Mouse (Mus musculus) embryonic facial prominence, embryonic 15.5 days (tissue): ENCODE results near the gene Nup205. TPM values are rescaled to one million over a fixed set of nuclear protein-coding genes. Genes with fewer than 3 reads are reported as not detected.

Experiments used
- ATAC-seq: fragments of 200-750 bp; cut with Nextera tagmentation; 2 replicates; pipeline ENCODE4 v1.8.0; 2017; ENCODE audit warnings: low read depth, moderate TSS enrichment; ENCODE audit not compliant: insufficient number of reproducible peaks, low FRiP score, low TSS enrichment
- H3K27ac ChIP-seq: fragments of 300-500 bp; sonication (generic); replicated peaks from 2 replicates; pipeline ENCODE4 v1.5.1; 2015; ENCODE audit warnings: mild to moderate bottlenecking, inconsistent platforms
- H3K27me3 ChIP-seq: fragments of 300-500 bp; sonication (generic); 2 replicates; pipeline ENCODE4 v1.6.1; 2015; ENCODE audit warnings: inconsistent platforms
- H3K36me3 ChIP-seq: fragments of 300-500 bp; sonication (generic); 2 replicates; pipeline ENCODE4 v1.6.1; 2015; ENCODE audit warnings: mild to moderate bottlenecking, inconsistent platforms
- H3K4me1 ChIP-seq: fragments of 300-500 bp; sonication (generic); 2 replicates; pipeline ENCODE4 v1.6.1; 2015; ENCODE audit warnings: inconsistent platforms
- H3K4me2 ChIP-seq: fragments of 300-500 bp; sonication (generic); replicated peaks from 2 replicates; pipeline ENCODE4 v1.6.1; 2015; ENCODE audit warnings: mild to moderate bottlenecking, inconsistent platforms
- H3K4me3 ChIP-seq: fragments of 300-500 bp; sonication (generic); replicated peaks from 2 replicates; pipeline ENCODE4 v1.5.1; 2015; ENCODE audit warnings: mild to moderate bottlenecking, inconsistent platforms
- H3K9ac ChIP-seq: fragments of 300-500 bp; sonication (generic); 2 replicates; pipeline ENCODE4 v1.6.1; 2015; ENCODE audit warnings: inconsistent platforms
- H3K9me3 ChIP-seq: fragments of 300-500 bp; sonication (generic); replicated peaks from 2 replicates; pipeline ENCODE4 v1.6.1; 2016; ENCODE audit warnings: inconsistent platforms
- WGBS: fragments of 180-500 bp; shearing (Covaris S2); methylation state at CpG from one replicate; pipeline ENCODE4 v1.1.7; 2015; 5-methylcytosine and 5-hydroxymethylcytosine counted together
- polyA plus RNA-seq: library from polyadenylated mRNA; unstranded; fragments of >200 nt; fragmentation: Nextera tagmentation; extraction: Ambion mirVana; gene quantifications from 2 replicates; pipeline ENCODE4 v1.2.1, GENCODE M21; 2015

Gene Nup205
- polyA plus RNA-seq, 1 experiment from 2014 or later, result 29.0 TPM

DNA sequence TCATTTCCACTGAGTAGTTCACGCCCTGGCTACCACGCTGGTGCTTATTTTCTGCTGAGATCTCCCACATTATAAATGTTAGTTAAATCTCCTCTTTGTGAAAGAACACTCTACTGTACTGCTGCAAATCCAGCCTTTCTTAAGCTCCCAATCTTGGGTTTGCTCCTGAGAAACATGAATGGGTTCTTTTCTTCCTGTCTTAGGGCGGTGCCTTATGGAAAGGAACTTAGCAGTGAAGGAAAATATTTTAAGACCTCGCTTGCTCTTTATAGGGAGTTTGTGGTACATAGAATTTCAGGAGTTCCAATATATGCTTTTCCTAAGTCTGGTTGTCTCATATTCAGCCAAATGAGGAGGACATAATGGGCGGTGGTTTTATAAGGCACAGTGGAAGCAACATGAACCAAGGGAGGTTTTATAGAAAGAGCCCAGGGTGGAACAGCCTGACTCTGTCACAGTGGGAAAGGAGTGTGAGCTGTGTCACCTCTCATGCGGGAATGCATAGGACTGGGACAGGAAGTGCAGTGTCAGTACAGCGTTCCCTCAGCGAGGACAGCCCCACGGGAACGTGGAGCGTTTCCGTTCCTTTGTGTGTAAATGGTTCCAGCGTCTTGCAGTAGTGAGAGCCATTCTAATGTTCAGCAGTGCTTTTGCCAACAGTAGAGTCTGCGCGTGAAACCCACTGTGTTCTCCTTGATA lies 88.5 kb downstream of the Nup205 start:
- Histone ChIP-seq H3K36me3 (peaks cover 34% of the 10 kb centered on the region), H3K9me3 (no peaks in the 10 kb centered on the region), H3K4me3 (no peak overlapping the region), H3K27me3 (no peaks in the 10 kb centered on the region), H3K9ac (no peak overlapping the region), H3K4me2 (no peak overlapping the region), H3K27ac (peak overlapping the region; percentile 41; the same call in 1 of the 2 replicates), H3K4me1 (no peaks in the 10 kb centered on the region)
- ATAC-seq, result peak; percentile 40; the same call in 1 of the 2 replicates
- WGBS, result 78% methylated on average over 15 of the region's 15 CpGs

DNA sequence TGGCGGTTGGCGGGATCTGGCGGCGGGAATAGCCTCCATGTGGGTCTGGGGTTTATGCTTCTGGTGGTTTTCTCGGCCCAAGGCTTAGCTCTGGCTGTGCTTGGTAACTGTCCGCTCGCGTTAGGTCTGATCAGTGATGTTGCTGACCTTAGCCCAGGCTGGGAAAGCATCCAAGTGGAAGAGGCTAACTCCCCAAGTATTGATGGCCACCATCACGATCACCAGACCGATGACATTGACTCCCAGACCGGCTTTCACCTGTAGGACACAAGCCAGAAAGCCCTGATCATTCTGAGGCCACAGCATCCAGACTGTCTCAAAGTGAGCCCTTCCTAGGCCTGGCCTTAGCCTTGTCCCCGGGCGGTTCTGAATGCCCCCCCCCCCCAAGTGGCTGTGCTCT lies 91.5 kb downstream of the Nup205 start:
- H3K36me3 ChIP-seq, result peaks cover 5% of the 10 kb centered on the region; the same call in 1 of the 2 replicates
- no peak overlapping the region for H3K4me2 ChIP-seq
- H3K4me1 ChIP-seq, result no peaks in the 10 kb centered on the region
- no peak overlapping the region for H3K27ac ChIP-seq
- H3K9ac ChIP-seq, result no peak overlapping the region
- WGBS, result 95% methylated on average over 13 of the region's 13 CpGs
- H3K9me3 ChIP-seq, result no peaks in the 10 kb centered on the region
- ATAC-seq, result no peak
- no peak overlapping the region for H3K4me3 ChIP-seq
- H3K27me3 ChIP-seq, result no peaks in the 10 kb centered on the region

DNA sequence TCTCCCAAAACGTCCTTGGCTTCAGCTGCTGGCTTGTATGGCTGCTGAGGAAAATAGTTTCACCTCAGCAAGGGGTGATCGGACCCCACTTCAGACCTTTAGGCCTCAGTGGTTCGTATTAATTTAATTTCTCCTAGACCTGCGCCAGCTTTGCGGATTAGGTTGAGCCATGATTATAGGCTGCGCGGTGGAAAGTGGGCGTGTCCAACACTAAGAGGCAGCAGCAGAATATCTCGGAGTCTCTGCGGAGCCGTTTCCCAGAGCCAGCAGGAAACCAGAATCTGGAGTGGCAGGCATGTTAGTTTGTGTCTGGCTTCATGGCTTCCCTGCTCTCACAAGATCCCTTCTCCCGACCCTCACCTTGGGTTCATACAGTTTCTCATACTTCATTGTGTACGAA lies 92.4 kb downstream of the Nup205 start:
- Histone ChIP-seq H3K36me3 (no peaks in the 10 kb centered on the region), H3K4me2 (no peak overlapping the region; the same call in 1 of the 2 replicates), H3K4me3 (no peak overlapping the region), H3K27me3 (no peaks in the 10 kb centered on the region), H3K9ac (no peak overlapping the region), H3K27ac (no peak overlapping the region), H3K4me1 (no peaks in the 10 kb centered on the region), H3K9me3 (no peaks in the 10 kb centered on the region)
- 71% methylated on average over 13 of the region's 13 CpGs for WGBS
- no peak; the same call in 1 of the 2 replicates for ATAC-seq

DNA sequence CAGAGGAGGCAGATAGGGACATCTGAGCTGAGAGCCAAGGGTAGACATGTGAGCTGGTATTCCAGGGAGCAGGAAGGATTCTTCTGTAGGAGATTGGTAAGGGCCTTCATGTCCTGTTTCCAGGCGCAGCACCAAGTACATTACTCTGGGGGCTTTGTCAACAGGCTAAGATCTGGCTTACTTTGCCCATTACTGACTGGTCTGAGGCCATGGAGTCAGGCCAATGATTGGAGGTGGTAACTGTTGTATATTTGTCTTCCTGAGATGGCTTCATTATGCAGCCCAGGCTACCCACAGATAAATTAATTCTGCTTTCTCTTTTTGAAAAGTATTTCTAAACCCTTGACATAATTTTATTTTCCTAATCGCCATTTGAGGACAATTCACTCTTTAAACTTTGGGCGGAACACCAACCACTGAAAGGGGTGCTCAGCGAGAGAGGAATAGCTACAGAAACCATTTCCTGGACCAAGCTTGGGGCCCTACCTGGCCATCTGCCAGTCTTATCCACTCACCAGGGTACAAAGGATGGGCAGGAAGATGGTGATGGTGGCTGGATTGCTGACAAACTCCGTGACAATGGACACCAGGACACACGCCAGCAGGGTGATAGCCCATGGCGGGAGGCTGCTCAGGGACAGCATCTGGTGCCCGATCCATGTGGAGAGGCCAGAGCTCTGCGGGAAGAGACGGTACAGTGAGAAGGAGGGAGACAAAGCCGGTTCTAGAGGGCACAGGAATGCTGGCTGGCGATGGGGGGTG lies 94.1 kb downstream of the Nup205 start:
- Histone ChIP-seq H3K9me3 (no peaks in the 10 kb centered on the region), H3K4me3 (no peak overlapping the region), H3K4me1 (no peaks in the 10 kb centered on the region), H3K9ac (no peak overlapping the region), H3K27ac (no peak overlapping the region), H3K4me2 (no peak overlapping the region), H3K27me3 (no peaks in the 10 kb centered on the region), H3K36me3 (no peaks in the 10 kb centered on the region)
- 85% methylated on average over 12 of the region's 12 CpGs for WGBS
- no peak for ATAC-seq

DNA sequence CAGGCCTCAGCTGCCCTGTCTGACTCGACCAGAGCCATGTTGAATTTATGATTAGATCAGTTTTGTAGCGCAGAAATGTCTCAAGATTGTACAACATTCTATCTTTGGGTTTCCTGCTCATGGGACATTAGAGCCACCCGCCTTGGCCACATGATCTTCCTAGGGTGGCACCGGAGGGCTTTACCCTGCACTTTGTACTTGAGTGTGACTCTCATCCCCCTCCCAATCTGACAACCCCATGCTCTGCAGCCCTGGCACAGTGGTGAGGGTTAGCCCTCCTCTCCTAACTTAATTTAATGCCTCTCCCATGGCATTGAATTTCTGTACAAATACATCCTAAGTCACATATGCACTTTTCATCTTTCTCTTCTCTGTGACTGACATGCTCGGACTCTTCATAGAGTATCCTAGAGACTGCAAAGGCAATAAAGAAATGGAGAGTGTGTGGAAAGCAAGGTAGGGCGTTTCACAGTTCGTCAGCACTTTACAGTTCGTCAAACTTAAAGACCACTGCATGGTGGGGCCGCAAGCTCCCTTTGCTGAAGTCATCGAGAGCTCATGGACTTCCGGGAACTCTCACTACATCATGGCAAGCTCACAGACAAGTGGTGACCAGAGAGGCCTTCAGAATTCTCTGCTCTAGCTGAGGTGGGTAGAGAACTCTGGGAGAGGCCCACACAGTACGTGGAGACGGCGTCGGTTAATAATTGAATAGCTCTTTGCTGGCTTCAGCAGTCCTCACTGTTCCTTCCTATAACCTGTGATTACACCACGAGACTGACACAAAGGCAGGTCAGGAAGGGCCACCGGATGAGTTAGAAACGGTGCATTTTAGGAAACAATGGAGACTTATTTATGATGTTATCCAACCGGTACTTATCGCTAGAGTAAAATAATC lies 94.9 kb downstream of the Nup205 start:
- Histone ChIP-seq H3K27ac (no peak overlapping the region), H3K4me2 (no peak overlapping the region), H3K4me1 (no peaks in the 10 kb centered on the region), H3K9ac (no peak overlapping the region), H3K27me3 (no peaks in the 10 kb centered on the region), H3K4me3 (no peak overlapping the region), H3K9me3 (no peaks in the 10 kb centered on the region), H3K36me3 (no peaks in the 10 kb centered on the region)
- no peak for ATAC-seq
- WGBS, result 85% methylated on average over 20 of the region's 20 CpGs

DNA sequence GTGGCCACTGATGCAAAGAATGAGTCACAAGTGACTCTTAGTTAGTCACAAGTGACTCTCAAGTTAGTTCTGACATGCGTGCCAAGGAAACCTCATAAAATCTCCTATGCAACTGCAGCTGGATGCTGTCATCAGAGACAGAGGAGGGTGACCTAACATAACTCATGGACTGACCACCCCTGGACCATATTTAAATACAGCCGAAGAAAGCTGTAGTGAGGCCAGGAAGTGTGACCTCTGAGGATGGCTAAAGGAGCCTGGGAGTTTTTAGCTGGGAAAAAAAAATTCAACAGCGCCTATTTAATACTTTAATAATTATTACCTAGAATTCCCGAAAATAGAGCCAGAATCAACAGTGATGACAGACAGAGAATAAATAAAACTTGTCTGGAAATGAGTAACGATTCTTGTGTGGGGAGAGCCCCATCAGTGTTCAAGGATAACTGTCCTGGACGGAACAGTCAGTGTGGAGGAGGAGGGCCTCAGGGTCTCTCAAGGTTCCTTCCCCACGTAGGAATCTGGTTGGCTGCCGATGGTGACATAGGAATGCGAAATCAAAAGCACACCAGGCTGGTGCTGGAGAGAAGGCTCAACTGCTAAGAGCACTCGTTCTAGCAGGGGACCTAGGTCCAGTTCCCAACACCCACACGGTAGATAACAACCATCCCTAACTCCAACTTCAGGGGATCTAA lies 96.3 kb downstream of the Nup205 start:
- 63% methylated on average over 11 of the region's 11 CpGs for WGBS
- Histone ChIP-seq H3K4me1 (no peaks in the 10 kb centered on the region), H3K4me3 (no peak overlapping the region), H3K9me3 (no peaks in the 10 kb centered on the region), H3K36me3 (no peaks in the 10 kb centered on the region), H3K27me3 (no peaks in the 10 kb centered on the region), H3K9ac (no peak overlapping the region), H3K27ac (no peak overlapping the region), H3K4me2 (no peak overlapping the region)
- ATAC-seq, result no peak

DNA sequence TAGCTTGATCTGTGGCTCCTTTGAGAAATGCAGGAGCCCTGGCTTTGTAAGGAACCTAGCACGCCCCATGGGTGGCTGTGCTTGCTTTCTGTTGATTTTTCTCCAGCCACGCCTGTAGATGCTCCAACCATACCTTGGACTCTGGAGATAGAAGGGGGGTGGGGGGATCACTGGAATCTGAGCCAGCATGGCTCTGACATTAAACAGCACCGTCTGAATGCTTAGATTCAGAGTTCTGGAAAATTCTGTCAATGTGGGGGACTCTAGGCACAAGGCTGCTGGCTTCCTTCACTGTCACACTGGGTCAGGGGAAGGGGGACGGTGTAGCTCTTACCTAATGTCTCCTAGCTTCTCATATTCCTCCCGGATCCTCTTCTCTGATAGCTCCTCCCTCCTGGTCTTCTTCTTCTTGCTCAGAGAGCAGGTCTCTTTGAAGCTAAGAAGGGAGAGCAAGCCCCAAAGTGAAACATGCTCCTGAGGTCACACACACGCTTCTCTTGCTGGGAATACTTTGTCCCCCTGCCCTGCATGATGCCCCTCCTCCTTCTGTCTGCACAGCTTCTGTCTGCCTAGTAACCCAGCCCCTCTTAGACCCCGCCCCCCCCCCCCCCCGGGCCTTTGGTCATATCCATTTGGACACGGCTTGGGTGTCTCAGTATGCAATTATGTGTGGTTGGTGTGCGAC lies 100.8 kb downstream of the Nup205 start:
- H3K4me1 ChIP-seq, result no peaks in the 10 kb centered on the region
- no peak overlapping the region for H3K27ac ChIP-seq
- H3K4me3 ChIP-seq, result no peak overlapping the region
- H3K9me3 ChIP-seq, result no peaks in the 10 kb centered on the region
- H3K4me2 ChIP-seq, result no peak overlapping the region
- H3K27me3 ChIP-seq, result no peaks in the 10 kb centered on the region
- no peak overlapping the region for H3K9ac ChIP-seq
- no peak; the same call in 1 of the 2 replicates for ATAC-seq
- no peaks in the 10 kb centered on the region for H3K36me3 ChIP-seq
- 45% methylated on average over 10 of the region's 10 CpGs for WGBS

DNA sequence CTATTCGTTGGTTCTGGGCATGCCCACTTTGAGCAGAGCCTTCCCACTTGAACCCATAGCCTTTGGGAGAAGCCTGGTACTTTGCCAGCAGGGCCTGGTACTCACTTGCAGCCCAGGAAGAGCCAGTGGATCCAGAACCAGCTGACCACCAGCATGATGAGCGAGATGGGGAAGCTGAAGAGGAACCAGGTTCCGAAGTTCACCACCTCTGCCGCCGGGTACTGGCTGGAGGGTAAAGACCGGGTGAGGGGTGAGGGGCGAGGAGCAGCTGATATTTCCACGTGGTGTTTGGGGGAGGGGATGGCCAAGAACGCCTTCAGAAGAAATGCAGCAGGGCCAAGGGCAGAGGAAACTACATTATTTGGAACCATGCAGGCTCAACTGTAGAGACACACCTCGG lies 102.1 kb downstream of the Nup205 start:
- no peaks in the 10 kb centered on the region for H3K9me3 ChIP-seq
- H3K4me2 ChIP-seq, result no peak overlapping the region
- H3K36me3 ChIP-seq, result no peaks in the 10 kb centered on the region
- no peak overlapping the region for H3K27ac ChIP-seq
- no peak overlapping the region for H3K9ac ChIP-seq
- no peak for ATAC-seq
- WGBS, result 81% methylated on average over 10 of the region's 10 CpGs
- H3K27me3 ChIP-seq, result no peaks in the 10 kb centered on the region
- no peaks in the 10 kb centered on the region for H3K4me1 ChIP-seq
- H3K4me3 ChIP-seq, result no peak overlapping the region

DNA sequence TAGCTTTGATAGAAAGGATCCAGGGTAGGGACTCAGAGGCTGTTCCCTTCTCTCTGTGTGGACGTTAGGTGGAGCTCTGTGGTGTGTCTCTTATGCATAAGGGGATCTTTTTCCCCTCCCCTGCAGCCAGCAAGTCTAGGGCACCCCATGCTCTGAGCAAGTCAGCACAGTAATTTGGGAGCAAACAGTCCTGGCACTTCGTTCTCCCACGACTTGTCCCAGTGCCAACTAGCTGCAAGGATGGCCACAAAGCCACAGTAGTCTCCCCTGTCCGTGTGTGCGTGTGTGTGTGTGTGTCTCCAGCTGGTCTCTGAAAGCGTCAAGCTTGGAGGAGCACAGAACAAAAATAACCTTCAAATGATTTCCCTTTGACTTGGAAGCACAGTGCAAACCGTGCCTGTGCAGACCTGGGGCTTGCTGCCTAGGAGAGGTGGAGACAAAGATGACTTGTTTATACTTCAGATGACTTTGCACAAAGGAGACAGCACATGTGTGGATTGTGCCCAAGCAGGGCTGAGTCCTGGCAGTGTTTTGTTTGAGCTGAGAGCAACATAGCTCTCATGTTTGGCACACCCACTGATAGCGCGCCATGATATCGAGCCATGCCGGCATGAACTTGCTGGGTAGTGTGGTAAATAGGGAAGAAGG lies 111.0 kb downstream of the Nup205 start:
- peak; percentile 57 for ATAC-seq
- WGBS, result 44% methylated on average over 11 of the region's 11 CpGs
- peak overlapping the region; percentile 40 for H3K27ac ChIP-seq
- H3K4me3 ChIP-seq, result no peak overlapping the region
- H3K4me2 ChIP-seq, result peak overlapping the region; percentile 10; the same call in 1 of the 2 replicates
- peaks cover 14% of the 10 kb centered on the region for H3K4me1 ChIP-seq
- no peaks in the 10 kb centered on the region for H3K9me3 ChIP-seq
- no peaks in the 10 kb centered on the region for H3K36me3 ChIP-seq
- H3K27me3 ChIP-seq, result no peaks in the 10 kb centered on the region
- no peak overlapping the region for H3K9ac ChIP-seq

DNA sequence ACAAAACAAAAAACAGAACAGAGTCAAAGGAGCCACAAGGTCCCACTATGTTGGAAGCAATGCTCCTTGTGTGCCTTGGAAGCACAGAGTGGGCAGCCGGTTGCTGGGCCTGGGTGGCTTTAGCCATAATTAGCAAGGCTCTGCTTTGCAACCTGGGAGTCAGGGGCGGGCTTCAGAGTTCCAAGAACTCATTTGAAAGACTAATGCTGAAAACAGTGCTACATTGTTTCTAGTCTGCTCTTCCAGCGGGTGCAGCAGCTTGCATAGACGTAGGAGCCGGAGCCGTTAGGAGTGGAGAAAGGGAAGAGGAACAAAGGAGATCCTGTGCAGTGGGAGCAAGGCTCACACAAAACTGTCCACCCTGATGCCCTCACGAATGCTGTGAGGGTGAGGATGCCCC lies 111.7 kb downstream of the Nup205 start:
- H3K36me3 ChIP-seq, result no peaks in the 10 kb centered on the region
- H3K27ac ChIP-seq, result peak overlapping the region; percentile 40; the same call in 1 of the 2 replicates
- H3K4me3 ChIP-seq, result no peak overlapping the region
- H3K4me2 ChIP-seq, result no peak overlapping the region
- 32% methylated on average over 7 of the region's 7 CpGs for WGBS
- peaks cover 14% of the 10 kb centered on the region for H3K4me1 ChIP-seq
- H3K9ac ChIP-seq, result no peak overlapping the region
- ATAC-seq, result no peak
- H3K9me3 ChIP-seq, result no peaks in the 10 kb centered on the region
- H3K27me3 ChIP-seq, result no peaks in the 10 kb centered on the region
